Mouse (Mus musculus) C2C12 (cell line): ENCODE results near the gene Spindoc. TPM values are rescaled to one million over a fixed set of nuclear protein-coding genes. Genes with fewer than 3 reads are reported as not detected.

Source experiments
- H3K27me3 ChIP-seq: one replicate; pipeline ENCODE4 v1.6.1; 2011; ENCODE audit not compliant: control insufficient read depth, insufficient read depth, insufficient read length
- H3K36me3 ChIP-seq: one replicate; pipeline ENCODE4 v1.6.1; 2011; ENCODE audit not compliant: control insufficient read depth, insufficient read depth
- H3K4me3 ChIP-seq: one replicate; pipeline ENCODE4 v1.5.1; 2011; ENCODE audit warnings: mild to moderate bottlenecking, control low read depth; ENCODE audit not compliant: poor library complexity, insufficient read depth, severe bottlenecking
- H3K79me2 ChIP-seq: one replicate; pipeline ENCODE4 v1.6.1; 2011; ENCODE audit not compliant: control insufficient read depth, insufficient read depth
- H3K79me3 ChIP-seq: one replicate; pipeline ENCODE4 v1.6.1; 2011; ENCODE audit warnings: low read depth, control low read depth
- H3ac ChIP-seq: one replicate; pipeline ENCODE3; 2011; ENCODE audit warnings: low read depth; ENCODE audit not compliant: control insufficient read depth, insufficient read length
- CEBPB ChIP-seq: IDR thresholded peaks from one replicate; pipeline ENCODE4 v1.6.1; 2011; ENCODE audit warnings: low read depth, mild to moderate bottlenecking, control low read depth, moderate library complexity
- CTCF ChIP-seq: IDR thresholded peaks from one replicate; pipeline ENCODE4 v1.5.1; 2011; ENCODE audit not compliant: control insufficient read depth, insufficient read depth, insufficient read length
- FOSL1 ChIP-seq: IDR thresholded peaks from one replicate; pipeline ENCODE4 v1.8.0; 2011; ENCODE audit warnings: mild to moderate bottlenecking, low read length; ENCODE audit not compliant: poor library complexity, insufficient read depth, severe bottlenecking
- MAX ChIP-seq: IDR thresholded peaks from one replicate; pipeline ENCODE4 v1.6.1; 2011; ENCODE audit warnings: mild to moderate bottlenecking, control low read depth
- MYOD1 ChIP-seq: IDR thresholded peaks from one replicate; pipeline ENCODE4 v1.6.1; 2011; ENCODE audit warnings: low read depth; ENCODE audit not compliant: control insufficient read depth, insufficient read length
- MYOG ChIP-seq: IDR thresholded peaks from one replicate; pipeline ENCODE4 v1.6.1; 2011; ENCODE audit not compliant: control insufficient read depth, insufficient read length; ENCODE audit errors: extremely low read depth
- USF1 ChIP-seq: IDR thresholded peaks from one replicate; pipeline ENCODE4 v1.6.1; 2011; ENCODE audit warnings: low read depth, mild to moderate bottlenecking, control low read depth, moderate library complexity
- polyA plus RNA-seq: library from polyadenylated mRNA; unstranded; fragments of >200 nt; fragmentation: generic; extraction: Trizol; gene quantifications from one replicate; pipeline ENCODE4 v1.2.1, GENCODE M21; 2012; ENCODE audit warnings: missing spikeins

Spindoc gene
- polyA plus RNA-seq, 1 experiment = 21.6 TPM

DNA sequence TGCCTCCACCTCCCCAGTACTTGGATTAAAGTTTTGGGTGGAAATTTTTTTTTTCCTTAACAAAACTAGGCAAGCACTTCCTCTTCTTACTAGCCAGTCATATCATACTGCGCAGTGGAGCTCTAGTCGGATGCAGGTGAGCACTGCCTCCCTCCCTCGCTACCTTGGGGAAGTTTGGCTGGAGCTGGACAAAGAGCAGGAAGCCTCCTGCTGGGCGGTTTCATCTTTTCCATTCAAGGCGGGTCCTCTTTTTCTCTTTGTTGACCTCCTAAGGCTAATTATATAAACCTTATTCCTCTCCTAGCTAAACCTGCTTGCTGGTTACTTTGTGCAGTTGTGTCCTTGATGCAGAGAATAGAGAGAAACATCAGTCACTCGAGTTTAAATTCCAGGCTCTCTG lies 29.2 kb downstream of the Spindoc start:
- no peak for TF ChIP-seq MYOD1
- no peak for TF ChIP-seq MYOG
- no peak for TF ChIP-seq MAX
- no peak for TF ChIP-seq USF1
- TF ChIP-seq CTCF = no peak
- no peak for TF ChIP-seq FOSL1
- no peak for TF ChIP-seq CEBPB
- Histone ChIP-seq H3K36me3 (peaks cover 3% of the 10 kb centered on the region), H3ac (no peak overlapping the region), H3K4me3 (no peak overlapping the region), H3K79me2 (no peaks in the 10 kb centered on the region), H3K27me3 (no peaks in the 10 kb centered on the region), H3K79me3 (no peaks in the 10 kb centered on the region)

DNA sequence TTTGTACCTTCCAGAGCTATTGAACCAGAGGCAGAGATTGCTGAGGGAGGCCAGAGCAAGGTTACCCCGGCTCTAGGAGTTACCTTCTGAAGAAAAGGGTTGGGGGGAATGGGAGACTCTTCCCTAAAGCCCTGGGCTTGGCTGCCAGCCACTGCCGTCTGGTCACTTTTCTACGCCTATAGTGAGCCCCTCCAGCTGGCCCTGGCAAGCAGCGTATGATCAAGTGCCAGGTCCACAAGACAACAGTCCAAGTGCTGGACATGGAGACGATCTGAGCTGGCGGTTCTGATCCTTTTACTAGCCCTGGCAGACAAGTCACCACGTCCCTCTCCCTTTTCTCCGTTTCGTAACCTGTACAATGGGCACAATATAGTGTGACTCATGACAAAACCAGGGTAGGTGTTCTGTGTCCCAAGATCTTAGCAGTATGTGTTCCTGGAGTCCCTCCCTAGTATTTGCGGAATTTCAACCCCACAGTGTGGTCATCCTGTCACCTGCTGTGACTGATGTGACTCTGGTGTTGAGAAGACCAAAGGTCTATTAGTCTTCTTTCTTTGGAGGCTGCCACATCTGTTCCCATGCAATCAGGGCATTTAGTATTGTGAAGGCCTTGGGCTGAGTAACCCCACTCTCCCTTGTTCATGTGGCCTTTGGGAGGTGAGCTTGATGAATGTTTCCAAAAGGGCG lies 29.8 kb downstream of the Spindoc start:
- H3K79me3 ChIP-seq = no peaks in the 10 kb centered on the region
- H3K79me2 ChIP-seq = no peaks in the 10 kb centered on the region
- TF ChIP-seq CTCF (no peak), MYOD1 (no peak), FOSL1 (no peak), CEBPB (no peak), USF1 (no peak), MAX (no peak), MYOG (no peak)
- no peaks in the 10 kb centered on the region for H3K27me3 ChIP-seq
- H3K36me3 ChIP-seq = no peaks in the 10 kb centered on the region
- no peak overlapping the region for H3ac ChIP-seq
- H3K4me3 ChIP-seq = no peak overlapping the region

GRCm38 (mm10) chr19:7349993-7350392 lies 32.8 kb downstream of the Spindoc start:
- Histone ChIP-seq H3K79me3 (no peaks in the 10 kb centered on the region), H3ac (no peak overlapping the region), H3K79me2 (no peaks in the 10 kb centered on the region), H3K27me3 (no peaks in the 10 kb centered on the region), H3K4me3 (no peak overlapping the region), H3K36me3 (no peaks in the 10 kb centered on the region)
- TF ChIP-seq MYOD1 (no peak), MAX (no peak), MYOG (no peak), CTCF (no peak), FOSL1 (no peak), USF1 (no peak), CEBPB (no peak)

DNA sequence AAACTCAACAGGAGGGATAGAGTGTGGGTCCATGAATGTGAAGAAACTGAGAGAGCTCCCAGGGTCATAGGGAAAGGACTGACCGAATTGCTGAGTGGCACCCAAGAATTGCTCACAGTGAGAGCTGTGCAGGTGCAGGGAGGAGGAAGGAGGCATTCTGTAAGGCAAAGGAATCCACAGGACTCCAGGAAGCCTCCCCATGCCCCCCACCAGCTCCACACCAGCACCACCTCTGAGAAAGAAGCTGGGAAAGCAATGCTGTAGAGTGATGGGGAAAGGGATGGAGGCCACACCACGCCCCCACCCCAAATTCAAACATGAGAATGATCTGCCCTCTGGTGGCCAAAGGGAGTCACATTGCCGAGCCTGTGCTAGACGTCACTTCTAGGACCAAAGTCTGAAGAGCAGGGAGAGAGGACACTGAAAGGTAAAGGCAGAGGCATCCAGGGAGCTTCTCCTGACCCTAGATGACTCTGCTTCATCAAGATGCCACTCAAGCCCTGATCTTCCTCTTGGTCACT lies 37.5 kb downstream of the Spindoc start:
- Histone ChIP-seq H3K79me2 (peaks cover 9% of the 10 kb centered on the region), H3K36me3 (no peaks in the 10 kb centered on the region), H3ac (no peak overlapping the region), H3K79me3 (peaks cover 9% of the 10 kb centered on the region), H3K4me3 (no peak overlapping the region), H3K27me3 (no peaks in the 10 kb centered on the region)
- TF ChIP-seq CEBPB (no peak), CTCF (peak; percentile 55)

- peaks cover 35% of the 10 kb centered on the region for H3K79me3 ChIP-seq
- peaks cover 11% of the 10 kb centered on the region for H3K36me3 ChIP-seq
- TF ChIP-seq MYOG = no peak
- no peak for TF ChIP-seq MAX
- no peak for TF ChIP-seq CTCF
- TF ChIP-seq MYOD1 = no peak
- no peak for TF ChIP-seq FOSL1
- no peak for TF ChIP-seq USF1
- no peak for TF ChIP-seq CEBPB
- H3K79me2 ChIP-seq = peaks cover 35% of the 10 kb centered on the region
- no peak overlapping the region for H3ac ChIP-seq
- no peak overlapping the region for H3K4me3 ChIP-seq
- no peaks in the 10 kb centered on the region for H3K27me3 ChIP-seq
Measured at GRCm38 (mm10) chr19:7342646-7343045, 40.1 kb downstream of the Spindoc start.

GRCm38 (mm10) chr19:7341512-7342397 lies 41.0 kb downstream of the Spindoc start, which contains the start of gene Mark2:
Mark2 (minus strand) TSS chr19:7341860.
- TF ChIP-seq MYOD1 (no peak), MAX (peak; percentile 93)
- H3K4me3 ChIP-seq = peak within 1 kb of the TSS; percentile 68
- H3K36me3 ChIP-seq = peaks cover 16% of the 10 kb centered on the region
- peaks cover 44% of the 10 kb centered on the region for H3K79me3 ChIP-seq
- H3K79me2 ChIP-seq = peaks cover 44% of the 10 kb centered on the region
- no peaks in the 10 kb centered on the region for H3K27me3 ChIP-seq
- H3ac ChIP-seq = peak within 1 kb of the TSS; percentile 76
